Mouse (Mus musculus): ENCODE measurements at regions not wholly inside any gene's neighbourhood (a gene's known extent, or its start where the extent isn't known, plus 50 kb on each side); places are given as distances from the start of the nearest gene placed in this dataset.

DNA sequence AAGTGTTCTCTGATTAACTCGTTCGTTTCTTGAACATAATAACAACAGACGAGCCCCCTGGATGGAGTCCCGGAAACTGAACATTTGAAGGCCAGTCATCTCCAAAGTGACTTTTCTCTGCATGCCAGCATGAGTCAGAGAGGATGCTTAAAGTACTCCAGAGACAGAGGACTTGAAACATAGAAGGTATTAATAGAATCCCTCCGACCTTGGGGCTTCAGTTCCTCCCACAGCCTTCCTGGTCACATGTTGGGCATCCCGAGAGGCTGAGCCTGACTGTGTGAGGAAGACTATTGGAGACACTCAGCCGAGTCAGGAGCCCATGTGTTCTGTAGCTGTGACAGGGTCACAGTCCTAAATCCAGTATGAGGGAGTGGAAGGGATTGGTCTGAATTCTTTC lies 232.7 kb upstream of the Serp2 start:
- TF ChIP-seq CTCF (IDR thresholded peaks at IDR 0.05; ENCODE audit: low read depth), result no peak
- no peak for TF ChIP-seq EP300 (optimal IDR thresholded peaks at IDR 0.05)

All from stomach, postnatal 0 days (tissue).